Mouse (Mus musculus) cerebellum, adult 2 months (tissue): ENCODE results near the gene Thra.

ENCODE experiments used
- CTCF ChIP-seq: fragments of 200-500 bp; IDR thresholded peaks from 2 replicates; pipeline ENCODE4 v1.5.1; 2011; ENCODE audit warnings: low read depth, mild to moderate bottlenecking, control low read depth, low read length, moderate library complexity, borderline replicate concordance; ENCODE audit not compliant: insufficient read depth
- POLR2A ChIP-seq: fragments of 200-500 bp; IDR thresholded peaks from 2 replicates; pipeline ENCODE4 v1.6.1; 2011; ENCODE audit warnings: low read length, control low read depth, borderline replicate concordance; ENCODE audit not compliant: insufficient read depth

GRCm38 (mm10) chr11:98764746-98765145 is 24.3 kb downstream of the Thra start:
- TF ChIP-seq POLR2A (no peak), CTCF (no peak)
